Mouse (Mus musculus): Measurements from ENCODE around the gene Gm20388.

GRCm38 (mm10) chr8:123353216-123353615 lies 3442.6 kb downstream of the Gm20388 start:
- TF ChIP-seq EP300 (IDR thresholded peaks at IDR 0.05; ENCODE audit: low read depth): no peak
- no peak for TF ChIP-seq CTCF (IDR thresholded peaks at IDR 0.05; ENCODE audit: low read depth)
